Mouse (Mus musculus) midbrain, embryonic 10.5 days (tissue): ENCODE measurements around the gene Olfr697. TPM values are rescaled to one million over a fixed set of nuclear protein-coding genes. Genes with fewer than 3 reads are reported as not detected.
"Not testable (repeated sequence)": the region's sequence is repeated elsewhere in the genome, so short reads cannot be mapped to it uniquely, and the experiment has no call there.

Experiments
- DNase-seq: peaks from one replicate; pipeline ENCODE4 v3.0.0-alpha.2; 2017; ENCODE audit warnings: low spot score
- H3K27ac ChIP-seq: fragments of 300-500 bp; sonication (generic); replicated peaks from 2 replicates; pipeline ENCODE4 v1.5.1; 2016; ENCODE audit warnings: mild to moderate bottlenecking
- H3K27me3 ChIP-seq: fragments of 300-500 bp; sonication (generic); 2 replicates; pipeline ENCODE4 v1.6.1; 2016; ENCODE audit warnings: low read depth, mild to moderate bottlenecking; ENCODE audit not compliant: poor library complexity, severe bottlenecking
- H3K36me3 ChIP-seq: fragments of 300-500 bp; sonication (generic); 2 replicates; pipeline ENCODE4 v1.6.1; 2016; ENCODE audit warnings: mild to moderate bottlenecking, moderate library complexity
- H3K4me1 ChIP-seq: fragments of 300-500 bp; sonication (generic); 2 replicates; pipeline ENCODE4 v1.6.1; 2016
- H3K4me3 ChIP-seq: fragments of 300-500 bp; sonication (generic); 2 replicates; pipeline ENCODE4 v1.5.1; 2016; ENCODE audit warnings: mild to moderate bottlenecking, moderate library complexity
- H3K9me3 ChIP-seq: fragments of 300-500 bp; sonication (generic); replicated peaks from 2 replicates; pipeline ENCODE4 v1.6.1; 2016; ENCODE audit warnings: mild to moderate bottlenecking
- WGBS: fragments of 180-500 bp; shearing (Covaris S2); methylation state at CpG from one replicate; pipeline ENCODE4 v1.1.7; 2016; 5-methylcytosine and 5-hydroxymethylcytosine counted together
- polyA plus RNA-seq: library from polyadenylated mRNA; unstranded; fragments of >200 nt; fragmentation: Nextera tagmentation; extraction: Ambion mirVana; gene quantifications from 2 replicates; pipeline ENCODE4 v1.2.1, GENCODE M21; 2016

The Olfr697 gene
- not detected in 2 replicates for polyA plus RNA-seq

DNA sequence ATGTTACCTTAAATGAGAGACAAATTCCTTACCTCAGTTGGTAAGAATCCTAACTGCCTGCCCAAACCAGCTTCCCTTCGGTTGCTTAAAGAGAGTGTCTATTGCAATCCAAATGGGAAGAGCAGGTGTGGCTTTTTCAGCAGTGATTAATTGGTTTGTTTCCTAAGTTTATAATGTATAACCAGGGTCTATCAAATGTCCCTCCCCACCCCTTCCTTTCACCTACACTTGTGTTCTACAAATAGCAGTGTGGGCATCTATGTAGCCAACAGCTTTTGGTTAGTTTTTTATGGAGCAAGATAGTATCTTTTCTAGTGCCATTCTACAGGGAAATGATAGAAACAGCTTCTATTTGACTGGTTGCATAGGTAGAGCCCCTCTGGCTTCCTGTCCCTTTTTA lies at the start of gene Olfr697:
Gene Olfr697, minus strand, starts transcription at position 101 of the 400 bp plus-strand sequence.
- Histone ChIP-seq H3K4me3 (no peak within 1 kb of the TSS), H3K9me3 (no peaks in the 10 kb centered on the region), H3K36me3 (no peaks in the 10 kb centered on the region), H3K27me3 (no peaks in the 10 kb centered on the region), H3K27ac (no peak within 1 kb of the TSS), H3K4me1 (no peaks in the 10 kb centered on the region)
- no peak for DNase-seq
- WGBS: 92% methylated on average over 1 of the region's 1 CpGs

GRCm38 (mm10) chr7:106788330-106788729 lies 46.1 kb upstream of the Olfr697 start:
- H3K27me3 ChIP-seq: no peaks in the 10 kb centered on the region
- no peak overlapping the region for H3K27ac ChIP-seq
- DNase-seq: no peak
- no peaks in the 10 kb centered on the region for H3K9me3 ChIP-seq
- H3K4me3 ChIP-seq: no peak overlapping the region
- H3K36me3 ChIP-seq: no peaks in the 10 kb centered on the region
- H3K4me1 ChIP-seq: no peaks in the 10 kb centered on the region

GRCm38 (mm10) chr7:106761008-106761407 lies 18.8 kb upstream of the Olfr697 start:
- H3K4me1 ChIP-seq, H3K27me3 ChIP-seq, H3K36me3 ChIP-seq, H3K27ac ChIP-seq, H3K4me3 ChIP-seq, DNase-seq, H3K9me3 ChIP-seq: not testable (repeated sequence)
- WGBS: 90% methylated on average over 2 of the region's 2 CpGs

DNA sequence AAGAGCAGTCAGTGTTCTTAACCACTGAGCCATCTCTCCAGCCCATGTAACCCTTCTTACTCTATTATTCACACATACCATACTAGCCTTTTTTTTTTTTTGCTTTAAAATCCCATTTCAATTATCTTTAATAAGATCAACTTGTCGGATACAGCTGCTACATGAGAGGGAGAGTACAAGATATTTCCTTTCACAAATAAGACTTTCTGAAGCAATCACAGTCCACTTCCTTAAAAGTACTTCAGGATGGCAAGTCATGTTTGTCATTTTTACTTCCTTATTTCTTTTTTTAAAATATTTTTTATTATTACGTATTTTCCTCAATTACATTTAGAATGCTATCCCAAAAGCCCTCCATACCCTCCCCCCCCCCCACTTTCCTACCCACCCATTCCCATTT lies 16.6 kb upstream of the Olfr697 start:
- Histone ChIP-seq H3K4me1 (no peaks in the 10 kb centered on the region), H3K9me3 (peaks cover 7% of the 10 kb centered on the region; the same call in 1 of the 2 replicates), H3K27ac (no peak overlapping the region), H3K36me3 (no peaks in the 10 kb centered on the region), H3K4me3 (no peak overlapping the region), H3K27me3 (no peaks in the 10 kb centered on the region)
- DNase-seq: no peak
- 93% methylated on average over 2 of the region's 2 CpGs for WGBS

DNA sequence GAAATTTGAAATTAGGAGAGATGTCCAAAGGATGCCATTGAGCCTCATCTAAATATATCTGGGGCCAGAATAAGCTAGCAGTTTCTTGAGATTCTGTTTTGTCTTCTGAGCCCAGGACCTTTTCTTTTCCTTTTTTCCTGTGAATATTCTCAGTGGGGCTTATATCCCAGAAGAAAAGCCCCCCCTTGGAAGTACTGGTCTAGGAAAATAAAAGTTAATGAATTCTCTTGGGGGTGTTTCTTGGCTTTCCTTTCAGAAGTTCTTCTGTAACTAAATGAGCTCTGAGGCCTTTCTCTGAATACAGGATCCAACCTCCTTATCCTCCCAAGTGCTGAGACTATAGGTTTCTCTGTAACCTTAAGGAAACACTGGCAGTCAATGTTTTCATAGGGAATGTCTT lies 13.1 kb upstream of the Olfr697 start, which contains the start of gene Olfr698:
Gene Olfr698, minus strand, starts transcription at position 101 of the 400 bp plus-strand sequence.
- Histone ChIP-seq H3K9me3 (no peaks in the 10 kb centered on the region), H3K4me1 (no peaks in the 10 kb centered on the region), H3K27me3 (no peaks in the 10 kb centered on the region), H3K36me3 (no peaks in the 10 kb centered on the region), H3K27ac (no peak within 1 kb of the TSS), H3K4me3 (no peak within 1 kb of the TSS)
- no peak for DNase-seq

DNA sequence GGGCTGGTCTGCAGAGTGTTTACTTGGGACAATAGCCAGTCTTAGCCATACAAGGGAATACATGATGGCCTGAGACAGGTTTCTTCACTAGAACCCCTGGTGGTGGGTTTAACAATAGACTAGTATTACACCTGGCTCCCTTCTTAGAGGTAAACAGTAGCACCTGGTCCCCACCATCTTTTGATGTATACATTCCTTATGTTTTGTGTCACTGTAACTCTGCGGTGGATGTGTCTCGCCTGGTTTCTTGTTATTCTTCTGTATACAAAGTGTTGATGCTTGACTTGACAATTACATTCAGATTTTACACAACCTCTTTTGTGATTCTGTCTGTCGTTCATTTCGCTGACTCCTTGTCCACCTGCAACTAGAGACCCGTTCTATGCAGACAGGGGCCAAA lies 3.6 kb upstream of the Olfr697 start:
- no peak for DNase-seq
- Histone ChIP-seq H3K4me3 (no peak overlapping the region), H3K27me3 (no peaks in the 10 kb centered on the region), H3K4me1 (no peaks in the 10 kb centered on the region), H3K36me3 (no peaks in the 10 kb centered on the region), H3K27ac (no peak overlapping the region), H3K9me3 (no peaks in the 10 kb centered on the region)
- 94% methylated on average over 5 of the region's 5 CpGs for WGBS

- no peak for DNase-seq
- Histone ChIP-seq H3K27me3 (no peaks in the 10 kb centered on the region), H3K36me3 (no peaks in the 10 kb centered on the region), H3K27ac (no peak overlapping the region), H3K4me3 (no peak overlapping the region), H3K4me1 (no peaks in the 10 kb centered on the region), H3K9me3 (no peaks in the 10 kb centered on the region)
These were observed 5.2 kb downstream of the Olfr697 start for GRCm38 (mm10) chr7:106737028-106737427.

GRCm38 (mm10) chr7:106733717-106734116 lies 8.5 kb downstream of the Olfr697 start:
- Histone ChIP-seq H3K4me1 (no peaks in the 10 kb centered on the region), H3K27ac (no peak overlapping the region)
- 89% methylated on average over 2 of the region's 2 CpGs for WGBS

GRCm38 (mm10) chr7:106725654-106726053 lies 16.6 kb downstream of the Olfr697 start:
- H3K36me3 ChIP-seq, H3K4me1 ChIP-seq, DNase-seq, H3K27me3 ChIP-seq, H3K9me3 ChIP-seq, H3K27ac ChIP-seq, H3K4me3 ChIP-seq: not testable (repeated sequence)
- 86% methylated on average over 2 of the region's 2 CpGs for WGBS

More at GRCm38 (mm10) chr7:106733717-106734116, 8.5 kb downstream of the Olfr697 start:
- H3K36me3 ChIP-seq: no peaks in the 10 kb centered on the region
- H3K27me3 ChIP-seq: no peaks in the 10 kb centered on the region
- no peaks in the 10 kb centered on the region for H3K9me3 ChIP-seq
- H3K4me3 ChIP-seq: no peak overlapping the region
- DNase-seq: no peak

GRCm38 (mm10) chr7:106716296-106716695 lies 25.9 kb downstream of the Olfr697 start, which contains the start of gene Olfr695:
TSS of gene Olfr695 (minus strand) at chr7:106716396.
- no peak for DNase-seq
- Histone ChIP-seq H3K36me3 (no peaks in the 10 kb centered on the region), H3K9me3 (no peaks in the 10 kb centered on the region)

DNA sequence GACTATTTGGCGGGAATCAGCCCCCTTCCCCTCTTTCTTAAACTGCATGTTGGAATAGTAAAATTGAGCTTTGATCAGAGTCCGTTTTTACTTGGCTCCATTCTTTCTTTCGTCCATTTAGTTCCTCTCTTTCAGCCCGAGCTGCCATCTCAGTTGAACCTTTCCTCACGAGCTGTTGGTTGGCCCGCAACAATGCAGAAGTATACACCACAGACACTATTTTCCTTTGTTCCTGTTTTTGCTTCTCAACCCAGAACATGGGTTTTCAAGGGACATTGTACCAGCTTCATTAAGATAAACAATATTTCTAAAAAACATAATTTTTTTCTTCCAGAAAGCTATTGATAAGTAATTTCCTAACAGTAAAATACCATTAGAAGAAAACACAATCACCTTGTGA lies 30.8 kb downstream of the Olfr697 start:
- no peaks in the 10 kb centered on the region for H3K27me3 ChIP-seq
- no peak for DNase-seq
- no peaks in the 10 kb centered on the region for H3K9me3 ChIP-seq
- H3K4me1 ChIP-seq: no peaks in the 10 kb centered on the region
- no peak overlapping the region for H3K27ac ChIP-seq
- H3K4me3 ChIP-seq: no peak overlapping the region
- H3K36me3 ChIP-seq: no peaks in the 10 kb centered on the region
- WGBS: 95% methylated on average over 6 of the region's 6 CpGs

More at GRCm38 (mm10) chr7:106716296-106716695, 25.9 kb downstream of the Olfr697 start, which contains the start of gene Olfr695:
- H3K4me1 ChIP-seq: no peaks in the 10 kb centered on the region
- H3K27ac ChIP-seq: no peak within 1 kb of the TSS
- H3K4me3 ChIP-seq: no peak within 1 kb of the TSS
- no peaks in the 10 kb centered on the region for H3K27me3 ChIP-seq

GRCm38 (mm10) chr7:106707705-106708104 lies 34.5 kb downstream of the Olfr697 start:
- not testable (repeated sequence) for H3K9me3 ChIP-seq, H3K27me3 ChIP-seq, H3K4me3 ChIP-seq, H3K27ac ChIP-seq, H3K36me3 ChIP-seq, DNase-seq, H3K4me1 ChIP-seq
- WGBS: 89% methylated on average over 10 of the region's 10 CpGs

GRCm38 (mm10) chr7:106696891-106697290 lies 45.4 kb downstream of the Olfr697 start:
- 90% methylated on average over 1 of the region's 1 CpGs for WGBS
- no peaks in the 10 kb centered on the region for H3K4me1 ChIP-seq
- H3K4me3 ChIP-seq: no peak overlapping the region
- DNase-seq: no peak
- H3K9me3 ChIP-seq: peaks cover 7% of the 10 kb centered on the region
- H3K27ac ChIP-seq: no peak overlapping the region
- no peaks in the 10 kb centered on the region for H3K36me3 ChIP-seq
- H3K27me3 ChIP-seq: no peaks in the 10 kb centered on the region

DNA sequence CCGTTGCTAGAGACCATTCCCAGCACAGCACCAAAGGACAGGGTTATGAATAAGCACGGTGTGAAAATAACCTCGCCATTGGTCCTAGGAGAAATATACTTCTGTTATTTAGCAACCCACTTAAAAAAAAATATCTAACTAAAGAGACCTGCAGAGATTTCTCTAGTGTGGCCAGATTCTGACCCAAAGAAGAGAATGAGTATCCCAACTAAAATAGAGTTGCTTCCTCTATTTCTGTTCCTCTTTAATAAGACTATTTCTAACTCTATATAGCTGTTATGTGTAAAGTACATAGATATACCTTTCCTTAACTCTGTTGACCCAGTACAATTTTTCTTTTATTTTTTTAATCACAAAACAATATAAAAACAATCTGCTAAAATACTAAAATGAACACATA lies 49.3 kb downstream of the Olfr697 start:
- no peaks in the 10 kb centered on the region for H3K4me1 ChIP-seq
- H3K27me3 ChIP-seq: no peaks in the 10 kb centered on the region
- H3K4me3 ChIP-seq: no peak overlapping the region
- 88% methylated on average over 3 of the region's 3 CpGs for WGBS
- H3K27ac ChIP-seq: no peak overlapping the region
- H3K9me3 ChIP-seq: no peaks in the 10 kb centered on the region
- H3K36me3 ChIP-seq: no peaks in the 10 kb centered on the region
- no peak for DNase-seq
